Mouse (Mus musculus): Measurements from ENCODE around the gene Trh.

The Trh gene

GRCm38 (mm10) chr6:92221604-92222003, 22.8 kb downstream of the Trh start:
- no peak for DNase-seq

- no peak for DNase-seq
Observed at GRCm38 (mm10) chr6:92219445-92219844, 25.0 kb downstream of the Trh start.

- DNase-seq = peak; percentile 94
Observed at GRCm38 (mm10) chr6:92214773-92215449, 29.5 kb downstream of the Trh start, which contains the start of gene Rbsn. TSS of gene Rbsn (minus strand) at chr6:92214925.

- DNase-seq = no peak
Observed at GRCm38 (mm10) chr6:92214055-92214772, 30.2 kb downstream of the Trh start.

GRCm38 (mm10) chr6:92199414-92199813, 45.0 kb downstream of the Trh start:
- no peak for DNase-seq

Measured in thymus, postnatal 14 days (tissue).